Mouse (Mus musculus): ENCODE data around the gene Mpst.

DNA sequence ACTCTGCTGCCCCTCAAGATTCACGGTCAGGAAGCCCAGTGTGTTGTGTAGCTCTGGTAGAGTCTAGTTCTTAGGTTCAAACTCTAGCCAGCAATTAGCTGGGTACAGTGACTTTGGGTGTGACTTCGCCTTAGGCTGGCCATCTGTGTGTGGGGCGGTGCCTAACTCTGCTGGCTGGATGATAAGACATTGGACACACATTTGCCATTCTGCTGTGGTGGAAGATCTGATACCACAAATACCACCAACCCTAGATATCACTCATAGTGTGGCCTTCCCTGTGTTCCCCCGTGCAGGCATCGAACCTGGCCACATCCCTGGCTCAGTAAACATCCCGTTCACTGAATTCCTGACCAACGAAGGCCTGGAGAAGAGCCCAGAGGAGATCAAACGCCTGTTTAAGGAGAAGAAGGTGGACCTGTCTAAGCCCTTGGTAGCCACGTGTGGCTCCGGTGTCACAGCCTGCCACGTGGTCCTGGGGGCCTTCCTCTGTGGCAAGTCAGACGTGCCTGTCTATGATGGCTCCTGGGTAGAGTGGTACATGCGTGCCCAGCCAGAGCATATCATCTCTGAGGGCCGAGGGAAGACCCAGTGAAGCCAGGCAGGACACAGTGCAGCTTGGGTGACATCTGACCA, 7.0 kb downstream of the Mpst start:
- no peak for TF ChIP-seq CTCF (conservative IDR thresholded peaks at IDR 0.05; ENCODE audit: low read length)
- no peak for TF ChIP-seq POU5F1 (IDR thresholded peaks at IDR 0.05; ENCODE audit: borderline replicate concordance, low read length)

All from E14TG2a.4 (cell line).